ENCODE assay signal across 8 mouse cellular contexts in genomic region chr6:115775838-115776237, GRCm38 (mm10). TPM values are rescaled to one million over a fixed set of nuclear protein-coding genes. Genes with fewer than 3 reads are reported as not detected.
A peak's percentile ranks its signal among the peaks of the same experiment; 100 is the strongest.
DNase-seq lines count a peak whose midpoint lies in the region; ATAC-seq lines count a peak whose summit lies in the region.

No protein-coding gene starts in this region.

- intact Hi-C loops in heart, postnatal 36 days (cut with DNase I): no loop called here

- H3K4me3 ChIP-seq in embryonic facial prominence, embryonic 11.5 days (ENCODE audit: low read depth, low read length): peak overlapping the region; percentile 85
- peak overlapping the region; percentile 87 for H3K4me3 ChIP-seq in heart, embryonic 15.5 days
- peak overlapping the region; percentile 80 for H3K4me3 ChIP-seq in midbrain, embryonic 11.5 days (ENCODE audit: low read depth, low read length)

- whole genome bisulfite sequencing in embryonic facial prominence, embryonic 11.5 days: 59% methylated on average over 3 of the region's 3 CpGs
- WGBS in heart, embryonic 15.5 days: 20% methylated on average over 3 of the region's 3 CpGs
- 58% methylated on average over 3 of the region's 3 CpGs for WGBS in midbrain, embryonic 11.5 days

- DNase-seq in heart, adult 18-20 months: peak; percentile 62 to 76
- DNase-seq in heart, postnatal 36 days: no peak
- DNase-seq in embryonic facial prominence, embryonic 11.5 days (ENCODE audit: low spot score): no peak
- DNase-seq in midbrain, embryonic 11.5 days (ENCODE audit: low spot score, missing footprints): no peak
- DNase-seq in thymus, postnatal 25 days: no peak
- DNase-seq in spleen, postnatal 14 days (ENCODE audit: low spot score in 2 of 2): no peak
- DNase-seq in left cerebral cortex, adult 9 months (ENCODE audit: low spot score in 2 of 2): no peak

- peaks cover 9% of the 10 kb centered on the region for H3K4me1 ChIP-seq in embryonic facial prominence, embryonic 11.5 days (ENCODE audit: control insufficient read depth, insufficient read depth, low read length)
- peaks cover 40% of the 10 kb centered on the region for H3K4me1 ChIP-seq in heart, embryonic 15.5 days (replicated peaks)
- peaks cover 18% of the 10 kb centered on the region for H3K4me1 ChIP-seq in midbrain, embryonic 11.5 days (ENCODE audit: control insufficient read depth, insufficient read depth, low read length)

- H3K4me2 ChIP-seq in embryonic facial prominence, embryonic 11.5 days (ENCODE audit: low read depth, low read length): peak overlapping the region; percentile 90
- peak overlapping the region; percentile 88 for H3K4me2 ChIP-seq in heart, embryonic 15.5 days
- peak overlapping the region; percentile 87 for H3K4me2 ChIP-seq in midbrain, embryonic 11.5 days

- no peaks in the 10 kb centered on the region for H3K27me3 ChIP-seq in embryonic facial prominence, embryonic 11.5 days (ENCODE audit: control insufficient read depth, insufficient read depth, low read length)
- H3K27me3 ChIP-seq in heart, embryonic 15.5 days: no peaks in the 10 kb centered on the region
- H3K27me3 ChIP-seq in midbrain, embryonic 11.5 days (ENCODE audit: control insufficient read depth, insufficient read depth, low read length): no peaks in the 10 kb centered on the region

- H3K9ac ChIP-seq in embryonic facial prominence, embryonic 11.5 days (replicated peaks; ENCODE audit: low read length): peak overlapping the region; percentile 94
- peak overlapping the region; percentile 91 for H3K9ac ChIP-seq in heart, embryonic 15.5 days
- peak overlapping the region; percentile 88 for H3K9ac ChIP-seq in midbrain, embryonic 11.5 days (ENCODE audit: low read length)

- H3K9me3 ChIP-seq in embryonic facial prominence, embryonic 11.5 days (replicated peaks; ENCODE audit: control insufficient read depth, low read length): no peaks in the 10 kb centered on the region
- no peaks in the 10 kb centered on the region for H3K9me3 ChIP-seq in heart, embryonic 15.5 days (replicated peaks)
- no peaks in the 10 kb centered on the region for H3K9me3 ChIP-seq in midbrain, embryonic 11.5 days (ENCODE audit: control insufficient read depth, low read length)

- no peaks in the 10 kb centered on the region for H3K36me3 ChIP-seq in embryonic facial prominence, embryonic 11.5 days (replicated peaks; ENCODE audit: control insufficient read depth, insufficient read depth, low read depth, low read length)
- H3K36me3 ChIP-seq in heart, embryonic 15.5 days: peaks cover 16% of the 10 kb centered on the region
- H3K36me3 ChIP-seq in midbrain, embryonic 11.5 days (ENCODE audit: control insufficient read depth, insufficient read depth, low read length): peaks cover 6% of the 10 kb centered on the region; the same call in 1 of the 2 replicates

- no peak overlapping the region for H3K27ac ChIP-seq in embryonic facial prominence, embryonic 11.5 days (replicated peaks; ENCODE audit: low read depth, low read length)
- H3K27ac ChIP-seq in heart, embryonic 15.5 days: peak overlapping the region; percentile 97
- no peak overlapping the region for H3K27ac ChIP-seq in midbrain, embryonic 11.5 days (ENCODE audit: low read depth, low read length)

- no peak for ATAC-seq in embryonic facial prominence, embryonic 11.5 days (replicated peaks; ENCODE audit: insufficient number of reproducible peaks, low FRiP score, low TSS enrichment, low read depth)
- peak; percentile 69 for ATAC-seq in heart, embryonic 15.5 days (replicated peaks; ENCODE audit: insufficient number of reproducible peaks, insufficient read depth, low FRiP score, low read depth)
- no peak for ATAC-seq in midbrain, embryonic 11.5 days (ENCODE audit: low FRiP score)

RNA-seq across cellular contexts. Expression of gene Cand2, which starts 1.5 kb away (rescaled TPM):
- 10 to 100 TPM; 73.3 to 76.6 TPM for total RNA-seq in heart, adult 18-20 months (2021)
- 10 to 100 TPM; 72.4 to 76.5 TPM for total RNA-seq in heart, postnatal 36 days (2021)
- 36.2 and 39.1 TPM in 2 replicates for polyA plus RNA-seq in embryonic facial prominence, embryonic 11.5 days (2014; fragmentation: Nextera tagmentation; extraction: Ambion mirVana)
- 40.8 and 48.7 TPM in 2 replicates for polyA plus RNA-seq in heart, embryonic 15.5 days (2015; fragmentation: Nextera tagmentation; extraction: Ambion mirVana)
- 24.6 and 27.5 TPM in 2 replicates for polyA plus RNA-seq in midbrain, embryonic 11.5 days (2014; fragmentation: Nextera tagmentation; extraction: Ambion mirVana)

RNA-seq across cellular contexts. Expression of gene Tmem40, which starts 13.6 kb away (rescaled TPM):
- total RNA-seq in heart, adult 18-20 months (2021): under 1 TPM; 0.54 to 0.60 TPM
- total RNA-seq in heart, postnatal 36 days (2021): under 1 TPM; 0.33 to 0.60 TPM
- 2.0 and 3.3 TPM in 2 replicates for polyA plus RNA-seq in embryonic facial prominence, embryonic 11.5 days (2014; fragmentation: Nextera tagmentation; extraction: Ambion mirVana)
- 1.3 and 1.7 TPM in 2 replicates for polyA plus RNA-seq in heart, embryonic 15.5 days (2015; fragmentation: Nextera tagmentation; extraction: Ambion mirVana)
- 1.4 and 2.1 TPM in 2 replicates for polyA plus RNA-seq in midbrain, embryonic 11.5 days (2014; fragmentation: Nextera tagmentation; extraction: Ambion mirVana)

RNA-seq across cellular contexts. Expression of gene Rpl32, which starts 32.7 kb away (rescaled TPM):
- total RNA-seq in heart, adult 18-20 months (2021): 100 to 1,000 TPM; 616 to 693 TPM
- total RNA-seq in heart, postnatal 36 days (2021): 100 to 1,000 TPM; 621 to 649 TPM
- polyA plus RNA-seq in embryonic facial prominence, embryonic 11.5 days (2014; fragmentation: Nextera tagmentation; extraction: Ambion mirVana): 2,072 and 2,207 TPM in 2 replicates
- 1,057 and 1,253 TPM in 2 replicates for polyA plus RNA-seq in heart, embryonic 15.5 days (2015; fragmentation: Nextera tagmentation; extraction: Ambion mirVana)
- polyA plus RNA-seq in midbrain, embryonic 11.5 days (2014; fragmentation: Nextera tagmentation; extraction: Ambion mirVana): 1,817 and 1,848 TPM in 2 replicates

Comparison
In these comparisons a context has a peak if more than half of its experiments do, and no peak if none do; other contexts are left out.
1. DNase-seq: peak in heart, adult 18-20 months (2 of 2); none in heart, postnatal 36 days (0 of 2), embryonic facial prominence, embryonic 11.5 days (single experiment), midbrain, embryonic 11.5 days (single experiment), thymus, postnatal 25 days (single experiment), spleen, postnatal 14 days (0 of 2) and left cerebral cortex, adult 9 months (0 of 2).
2. Peak in every context shown above with its lines, with median percentiles within 50 percentile points of each other: H3K4me2 ChIP-seq, H3K4me3 ChIP-seq and H3K9ac ChIP-seq.